Mouse (Mus musculus) layer of hippocampus, adult 11-12 months (tissue): ENCODE results near the gene Fam219a.

Source experiments
- DNase-seq: peaks from one replicate; pipeline ENCODE4 v3.0.0; 2022; ENCODE audit warnings: low spot score

The Fam219a gene

DNA sequence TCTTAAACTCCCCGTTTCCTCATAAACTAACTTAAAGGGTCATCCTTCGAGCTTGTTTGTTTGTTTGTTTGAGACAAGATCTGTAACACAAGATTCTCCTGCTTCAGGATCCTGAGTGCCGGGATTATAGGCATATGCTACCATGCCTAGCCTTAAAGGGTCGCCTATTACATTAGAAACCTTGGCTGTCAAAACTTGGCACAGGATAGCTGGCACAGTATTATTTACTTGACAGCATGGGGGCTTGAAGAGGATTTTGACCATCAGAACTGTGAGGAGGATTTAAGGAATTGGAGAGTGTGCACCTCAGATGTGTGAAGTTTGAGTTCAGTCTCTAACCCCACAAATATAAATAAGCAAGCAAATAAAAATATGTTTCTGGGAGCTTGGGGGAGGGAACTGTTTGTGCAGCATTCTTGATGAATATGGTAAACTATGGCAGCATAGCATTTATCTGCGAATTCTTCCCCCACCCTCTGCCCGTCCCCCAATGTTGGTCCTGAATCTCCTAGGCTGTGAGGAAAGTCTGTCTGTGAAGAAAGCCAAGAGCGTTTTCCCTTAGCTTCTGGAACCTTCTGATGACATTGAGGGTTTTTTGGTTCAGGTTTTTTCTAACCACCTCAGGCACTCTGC lies 99.2 kb downstream of the Fam219a start:
- no peak for DNase-seq

DNA sequence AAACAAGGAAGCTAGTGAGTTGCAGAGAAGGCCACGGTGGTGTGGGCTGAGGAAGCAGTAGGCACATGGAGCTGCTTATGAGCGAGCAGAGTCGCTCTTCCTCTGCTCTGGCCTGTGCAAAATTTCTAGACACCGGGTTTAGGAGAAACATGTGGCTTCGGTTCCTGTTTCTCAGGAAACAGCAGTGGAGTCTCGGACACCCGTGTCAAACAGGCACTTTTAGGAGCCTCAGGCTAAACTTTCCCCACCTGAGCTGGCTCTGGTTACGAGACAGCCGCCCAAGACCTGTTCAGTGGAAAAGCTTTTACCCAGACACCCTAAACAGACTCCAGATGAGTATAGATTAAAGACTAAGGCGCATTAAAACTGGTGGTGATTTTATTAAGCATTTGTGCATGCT lies 100.1 kb downstream of the Fam219a start:
- no peak for DNase-seq

DNA sequence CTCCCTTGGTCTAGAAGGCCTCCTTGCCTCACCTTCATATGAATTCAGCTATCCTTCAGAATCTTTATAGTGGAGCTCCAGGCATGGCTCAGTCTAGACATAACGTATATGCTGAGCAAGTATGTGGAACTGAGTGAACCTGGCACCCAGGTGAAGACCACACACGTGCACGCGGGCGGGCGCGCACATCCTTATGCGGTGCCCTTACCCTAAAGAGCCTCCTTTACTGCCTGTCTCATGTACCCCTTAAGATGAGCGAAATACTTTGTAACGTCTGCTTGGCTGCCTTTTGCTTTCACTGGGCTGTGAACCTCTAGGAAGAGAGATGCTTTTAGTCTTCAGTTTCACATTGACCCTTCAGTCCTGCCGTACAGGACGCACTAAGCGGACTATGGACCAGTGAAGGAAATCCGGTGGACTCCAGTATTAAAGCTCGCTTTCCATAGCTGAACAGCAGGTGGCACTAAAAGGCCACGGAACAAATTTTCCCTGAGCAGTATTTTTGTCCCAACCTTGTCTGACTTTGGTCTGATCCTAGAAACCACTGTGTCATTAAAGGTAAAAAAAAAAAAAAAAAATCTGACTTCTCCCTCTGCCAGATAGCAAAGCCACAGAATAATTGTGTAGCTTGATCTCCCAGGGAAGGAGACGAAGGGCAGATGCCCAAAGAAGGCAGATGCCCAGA lies 100.8 kb downstream of the Fam219a start:
- peak; percentile 65 for DNase-seq
